Mouse (Mus musculus) left cerebral cortex, adult 2 months (tissue): Measurements from ENCODE around the gene Enah. TPM values are rescaled to one million over a fixed set of nuclear protein-coding genes. Genes with fewer than 3 reads are reported as not detected.
A peak's percentile ranks its signal among the peaks of the same experiment; 100 is the strongest.

Source experiments
- DNase-seq, 2 experiments: peaks; one replicate each; pipeline ENCODE4 v3.0.0; 2021 to 2022; ENCODE audit warnings: low spot score in 2 of 2, mixed read lengths in 1 of 2; ENCODE audit errors: extremely low spot score in 1 of 2
- H3K27ac ChIP-seq: fragments of 200-600 bp; 2 replicates; pipeline ENCODE4 v1.8.1; 2022
- H3K4me3 ChIP-seq: fragments of 200-600 bp; 2 replicates; pipeline ENCODE4 v1.8.1; 2022
- CTCF ChIP-seq: fragments of 200-600 bp; IDR thresholded peaks from 2 replicates; pipeline ENCODE4 v1.8.1; 2022; ENCODE audit warnings: antibody characterized with exemption, mild to moderate bottlenecking, moderate library complexity
- intact Hi-C: fragments of 180-260 bp; cut with DNase I; formaldehyde crosslinking; loops from one replicate; pipeline ENCODE4 v1.15.1; 2025
- total RNA-seq, 2 experiments: library from RNA; stranded (reverse); gene quantifications; 2 replicates each; pipeline ENCODE4 v1.2.3; 2021

Gene Enah
- total RNA-seq, 2 experiments from 2014 or later: 161 to 168 TPM

- TF ChIP-seq CTCF: no peak
- Histone ChIP-seq H3K27ac (no peak overlapping the region), H3K4me3 (no peak overlapping the region)
- intact Hi-C loops: no loop called here
- no peak for DNase-seq
Observed at GRCm38 (mm10) chr1:182052385-182052784, 32.6 kb upstream of the Enah start.

GRCm38 (mm10) chr1:182049813-182050212 is 30.0 kb upstream of the Enah start:
- no peak for TF ChIP-seq CTCF
- DNase-seq: no peak
- no peak overlapping the region for H3K27ac ChIP-seq
- intact Hi-C loops: no loop called here
- no peak overlapping the region for H3K4me3 ChIP-seq

- DNase-seq: no peak
- H3K27ac ChIP-seq: no peak overlapping the region
- intact Hi-C loops: no loop called here
- no peak for TF ChIP-seq CTCF
- no peak overlapping the region for H3K4me3 ChIP-seq
Observed at GRCm38 (mm10) chr1:182048101-182048500, 28.3 kb upstream of the Enah start.

GRCm38 (mm10) chr1:182047016-182047690 is 27.4 kb upstream of the Enah start:
- no peak for TF ChIP-seq CTCF
- intact Hi-C loops: no loop called here
- H3K27ac ChIP-seq: no peak overlapping the region
- H3K4me3 ChIP-seq: no peak overlapping the region
- no peak for DNase-seq

GRCm38 (mm10) chr1:182045208-182045607 is 25.4 kb upstream of the Enah start:
- intact Hi-C loops: no loop called here
- Histone ChIP-seq H3K4me3 (no peak overlapping the region), H3K27ac (peak overlapping the region; percentile 36; the same call in 1 of the 2 replicates)
- no peak for TF ChIP-seq CTCF
- no peak for DNase-seq

GRCm38 (mm10) chr1:182040538-182040937 is 20.7 kb upstream of the Enah start:
- DNase-seq: no peak
- Histone ChIP-seq H3K4me3 (no peak overlapping the region), H3K27ac (no peak overlapping the region)
- intact Hi-C loops: no loop called here
- TF ChIP-seq CTCF: no peak

GRCm38 (mm10) chr1:182031757-182032156 is 12.0 kb upstream of the Enah start:
- TF ChIP-seq CTCF: no peak
- H3K4me3 ChIP-seq: no peak overlapping the region
- no peak overlapping the region for H3K27ac ChIP-seq
- DNase-seq: no peak
- intact Hi-C loops: no loop called here

GRCm38 (mm10) chr1:182031066-182031465 is 11.3 kb upstream of the Enah start:
- Histone ChIP-seq H3K4me3 (no peak overlapping the region), H3K27ac (no peak overlapping the region)
- intact Hi-C loops: no loop called here
- DNase-seq: no peak
- no peak for TF ChIP-seq CTCF

GRCm38 (mm10) chr1:182029989-182030649 is 10.3 kb upstream of the Enah start:
- intact Hi-C loops: no loop called here

GRCm38 (mm10) chr1:182028231-182029210 is 8.7 kb upstream of the Enah start:
- no peak for TF ChIP-seq CTCF
- intact Hi-C loops: no loop called here
- Histone ChIP-seq H3K27ac (no peak overlapping the region), H3K4me3 (no peak overlapping the region)
- DNase-seq: no peak

More at GRCm38 (mm10) chr1:182029989-182030649, 10.3 kb upstream of the Enah start:
- Histone ChIP-seq H3K4me3 (no peak overlapping the region), H3K27ac (no peak overlapping the region)
- TF ChIP-seq CTCF: no peak
- DNase-seq: no peak

GRCm38 (mm10) chr1:182027426-182027979 is 7.7 kb upstream of the Enah start:
- no peak overlapping the region for H3K4me3 ChIP-seq
- H3K27ac ChIP-seq: no peak overlapping the region
- DNase-seq: no peak
- no peak for TF ChIP-seq CTCF
- intact Hi-C loops: no loop called here
